Mouse (Mus musculus) lung, adult 10 weeks (tissue): ENCODE measurements around the gene Gm6710. TPM values are rescaled to one million over a fixed set of nuclear protein-coding genes. Genes with fewer than 3 reads are reported as not detected.

Source experiments
- polyA plus RNA-seq: library from polyadenylated mRNA; stranded (reverse); fragments of 350-450 nt; fragmentation: Illumina TruSeq; extraction: RNeasy Lipid Tissue Mini Kit (QIAGEN cat#74804); gene quantifications from one replicate; pipeline ENCODE4 v1.2.3, GENCODE M21; 2014; ENCODE audit warnings: low read depth, low replicate concordance; ENCODE audit not compliant: insufficient read depth

The Gm6710 gene
- 3.5 TPM for polyA plus RNA-seq

GRCm38 (mm10) chr2:175869024-175869423 is at the start of gene Gm6710:
Gene Gm6710, plus strand, starts transcription at chr2:175869219.

Other genes with a start within 250 kb of the Gm6710 start
- not detected for gene Gm11007, start 225.2 kb upstream of the Gm6710 start, polyA plus RNA-seq
- gene Zfp969, start 165.6 kb upstream of the Gm6710 start, polyA plus RNA-seq, result not detected
- not detected for gene Gm2007, start 127.7 kb upstream of the Gm6710 start, polyA plus RNA-seq
- 1.6 TPM for gene Gm14288, start 68.1 kb upstream of the Gm6710 start, polyA plus RNA-seq
- gene Zfp966, start 61.9 kb downstream of the Gm6710 start, polyA plus RNA-seq, result 1.8 TPM
- gene Gm2026, start 96.1 kb downstream of the Gm6710 start, polyA plus RNA-seq, result 3.2 TPM